Mouse (Mus musculus): Measurements from ENCODE around the gene Zswim3. TPM values are rescaled to one million over a fixed set of nuclear protein-coding genes. Genes with fewer than 3 reads are reported as not detected.
A peak's percentile ranks its signal among the peaks of the same experiment; 100 is the strongest.

The Zswim3 gene
- total RNA-seq (2021) = 1 to 10 TPM; 1.2 to 1.4 TPM
- long read RNA-seq, experiment 1, partial matches to known transcripts = 0 of 2 reads
- long read RNA-seq, experiment 1, other reads (novel, unspliced or antisense) = 0 of 2 reads
- long read RNA-seq, experiment 2, transcript Zswim3-201 (2 exons, 2,708 nt) = major isoform, 5 of 6 reads
- long read RNA-seq, experiment 2, partial matches to known transcripts = 0 of 6 reads
- long read RNA-seq, experiment 2, other reads (novel, unspliced or antisense) = 1 of 6 reads

- DNase-seq = peak; percentile 93
Observed at GRCm38 (mm10) chr2:164804533-164805331, at the start of gene Zswim3, which contains the start of gene Acot8. Gene Zswim3 (plus strand): TSS chr2:164805098. Gene Acot8 (minus strand): TSS chr2:164804882.

GRCm38 (mm10) chr2:164757841-164758240, 47.1 kb upstream of the Zswim3 start:
- no peak for DNase-seq

GRCm38 (mm10) chr2:164758692-164759091, 46.2 kb upstream of the Zswim3 start:
- no peak for DNase-seq

- no peak for DNase-seq
Observed at GRCm38 (mm10) chr2:164760059-164760833, 44.7 kb upstream of the Zswim3 start.

GRCm38 (mm10) chr2:164761502-164761901, 43.4 kb upstream of the Zswim3 start:
- no peak for DNase-seq

- no peak for DNase-seq
Observed at GRCm38 (mm10) chr2:164761971-164762370, 42.9 kb upstream of the Zswim3 start.

- DNase-seq = no peak
Observed at GRCm38 (mm10) chr2:164762593-164762992, 42.3 kb upstream of the Zswim3 start.

GRCm38 (mm10) chr2:164765841-164766240, 39.1 kb upstream of the Zswim3 start:
- DNase-seq = no peak

GRCm38 (mm10) chr2:164767812-164768540, 36.9 kb upstream of the Zswim3 start:
- DNase-seq = no peak

GRCm38 (mm10) chr2:164769258-164770037, 35.5 kb upstream of the Zswim3 start, which contains the start of gene Ube2c:
Gene Ube2c (plus strand): TSS chr2:164769898.
- peak; percentile 94 for DNase-seq

- DNase-seq = no peak
Observed at GRCm38 (mm10) chr2:164770279-164770678, 34.6 kb upstream of the Zswim3 start.

- DNase-seq = no peak
Observed at GRCm38 (mm10) chr2:164771123-164771522, 33.8 kb upstream of the Zswim3 start.

- no peak for DNase-seq
Observed at GRCm38 (mm10) chr2:164773229-164773988, 31.5 kb upstream of the Zswim3 start.

- no peak for DNase-seq
Observed at GRCm38 (mm10) chr2:164773989-164774364, 30.9 kb upstream of the Zswim3 start.

- no peak for DNase-seq
Observed at GRCm38 (mm10) chr2:164776130-164776529, 28.8 kb upstream of the Zswim3 start.

- no peak for DNase-seq
Observed at GRCm38 (mm10) chr2:164776801-164777200, 28.1 kb upstream of the Zswim3 start.

- DNase-seq = no peak
Observed at GRCm38 (mm10) chr2:164777246-164778014, 27.5 kb upstream of the Zswim3 start.

- DNase-seq = no peak
Observed at GRCm38 (mm10) chr2:164778015-164778287, 26.9 kb upstream of the Zswim3 start.

GRCm38 (mm10) chr2:164778809-164779208, 26.1 kb upstream of the Zswim3 start:
- DNase-seq = peak; percentile 52

All from gastrocnemius, postnatal 10 days (tissue).